Mouse (Mus musculus): ENCODE results near the gene Camk1g.

The Camk1g gene

DNA sequence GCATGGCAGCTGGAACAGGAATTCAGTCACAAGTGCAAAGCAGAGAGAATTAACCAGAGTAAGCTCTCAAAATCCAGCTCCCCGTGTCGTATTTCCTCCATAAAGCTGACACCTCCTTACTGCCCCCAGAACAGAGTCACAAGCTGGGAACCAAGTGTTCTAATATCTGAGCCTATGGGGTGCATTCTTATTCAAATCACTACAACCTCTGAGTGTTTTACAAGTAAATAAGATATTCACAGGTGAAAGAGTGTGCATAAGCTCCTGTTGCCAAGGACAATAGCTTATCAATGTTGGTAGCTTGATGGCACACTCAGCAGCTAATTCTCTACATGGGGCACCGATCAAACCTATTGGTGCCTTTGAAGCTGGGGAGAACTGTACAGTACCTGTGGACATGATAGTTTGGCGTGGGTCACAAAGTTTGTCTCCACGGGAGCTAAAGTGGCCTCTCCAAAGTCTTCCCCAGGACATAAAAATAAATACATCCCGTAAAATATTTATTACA, 3.9 kb upstream of the Camk1g start:
- DNase-seq (ENCODE audit: low read depth, low spot score), result no peak

DNA sequence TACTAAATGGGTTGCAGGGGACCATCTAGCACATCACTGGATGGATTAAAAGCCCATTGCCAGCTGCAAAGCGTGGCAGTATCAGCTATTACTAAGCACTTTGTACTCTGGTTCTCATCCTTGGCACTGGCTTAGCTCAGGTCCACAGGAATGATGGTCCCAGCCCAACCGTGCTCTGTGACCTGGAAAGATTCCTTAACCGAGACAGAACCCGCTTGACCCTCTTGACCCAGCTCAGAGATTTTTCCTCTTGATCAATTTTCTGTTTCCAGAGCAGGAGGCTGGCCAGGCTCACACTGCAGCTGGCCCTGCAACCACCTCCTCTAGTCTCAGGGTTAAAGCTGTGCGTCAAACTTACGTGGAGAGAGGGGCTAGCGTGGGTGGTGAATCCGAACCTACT, 1.0 kb downstream of the Camk1g start:
- no peak for DNase-seq (ENCODE audit: low read depth, low spot score)

DNA sequence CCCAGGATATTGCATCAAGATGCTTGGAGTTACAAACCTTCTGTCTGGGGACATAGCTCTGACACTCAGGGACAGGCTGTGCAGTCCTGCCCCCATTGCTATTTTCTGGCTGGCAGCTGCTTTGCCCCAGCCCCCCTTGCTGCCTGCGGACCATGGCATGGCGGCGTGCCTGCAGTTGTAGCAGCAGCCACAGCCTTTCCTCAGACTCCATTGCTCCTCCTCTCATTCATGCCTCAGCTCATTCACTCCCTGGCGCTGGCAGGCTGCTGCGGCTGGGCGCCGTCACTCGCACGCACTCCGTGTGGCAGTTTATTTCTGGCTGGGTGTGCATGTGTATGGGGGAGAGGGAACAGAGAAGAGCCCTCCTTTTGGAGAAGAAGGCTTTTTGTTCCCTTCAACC, 2.0 kb downstream of the Camk1g start:
- DNase-seq (ENCODE audit: low read depth, low spot score), result no peak

DNA sequence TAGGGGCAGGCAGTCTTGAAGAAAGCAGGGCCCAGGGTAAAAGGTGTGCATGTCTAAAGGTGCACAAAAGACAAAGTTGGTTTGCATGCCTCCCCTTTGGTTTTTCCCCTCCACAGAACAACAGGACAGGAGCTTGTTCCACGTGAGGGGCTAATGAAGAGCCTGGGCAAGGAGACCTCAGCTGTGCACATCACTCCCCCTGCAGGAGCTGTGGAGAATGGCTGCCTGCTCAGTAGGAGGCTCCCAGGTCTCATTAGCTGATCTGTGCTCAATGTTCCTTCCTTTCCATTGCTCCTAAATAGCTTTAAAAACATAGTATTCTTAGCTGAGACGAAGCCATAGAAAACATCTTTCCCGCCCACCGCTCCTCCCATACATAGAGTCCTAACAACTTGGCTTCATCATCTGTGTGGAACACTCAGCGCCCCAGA, 6.3 kb downstream of the Camk1g start:
- no peak for DNase-seq (ENCODE audit: low read depth, low spot score)

DNA sequence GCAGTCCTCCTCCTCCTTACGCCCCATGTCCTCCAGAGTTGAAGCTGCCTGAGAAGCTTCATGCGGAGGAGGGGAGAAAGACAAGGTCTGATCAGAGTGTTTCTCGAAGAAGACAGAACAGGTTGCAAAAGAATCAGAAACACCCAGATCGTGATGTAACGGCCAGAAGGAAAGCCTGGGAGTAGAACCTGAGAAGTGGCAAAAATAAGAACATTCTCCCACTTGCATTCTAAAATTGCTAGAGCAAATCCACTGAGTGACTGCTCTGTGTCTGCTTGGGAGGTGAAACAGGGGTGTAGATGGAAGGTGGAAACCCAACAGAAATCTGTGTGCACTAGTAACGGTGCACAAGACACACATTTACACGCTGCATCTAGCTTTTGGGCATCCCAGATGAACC, 8.0 kb downstream of the Camk1g start:
- no peak for DNase-seq (ENCODE audit: low read depth, low spot score)

DNA sequence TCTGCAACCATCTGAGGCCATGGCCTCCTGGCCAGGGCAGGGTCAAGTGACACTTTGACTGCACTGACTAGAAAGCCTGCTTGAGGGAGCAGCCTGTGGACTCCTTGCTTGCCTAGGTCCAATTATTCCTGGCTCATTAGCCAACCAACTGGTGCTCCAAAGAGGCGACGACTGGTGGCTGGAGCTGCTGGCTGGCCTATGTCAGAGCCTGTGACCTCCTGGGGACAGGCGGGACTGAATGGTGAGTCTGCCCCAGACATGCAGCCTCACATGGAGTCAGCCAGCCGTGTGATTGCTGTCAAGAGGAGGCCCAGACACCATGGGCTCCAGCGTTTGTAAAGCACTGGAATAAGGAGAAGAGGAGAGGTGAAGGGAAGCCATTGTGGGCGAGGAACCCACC, 8.9 kb downstream of the Camk1g start:
- no peak for DNase-seq (ENCODE audit: low read depth, low spot score)

DNA sequence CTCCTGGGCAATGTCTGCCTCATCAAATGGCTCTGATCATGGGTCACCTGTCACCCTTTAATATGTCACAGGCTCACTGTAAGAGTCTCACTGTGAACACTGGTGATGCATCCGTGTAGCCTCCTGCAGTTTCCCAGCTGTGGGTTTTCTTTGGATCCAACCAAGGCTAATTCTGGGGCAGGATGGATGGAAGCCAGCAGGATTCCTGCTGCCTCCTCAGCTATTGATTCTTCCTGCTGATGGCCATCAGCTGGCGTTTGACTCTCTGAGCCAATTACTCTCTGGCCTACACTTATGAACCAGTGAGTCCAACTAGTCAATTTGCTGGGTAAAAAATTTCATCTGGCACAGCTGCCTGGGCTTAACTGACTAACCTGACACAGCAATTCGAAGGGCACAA, 10.9 kb downstream of the Camk1g start:
- no peak for DNase-seq (ENCODE audit: low read depth, low spot score)

DNA sequence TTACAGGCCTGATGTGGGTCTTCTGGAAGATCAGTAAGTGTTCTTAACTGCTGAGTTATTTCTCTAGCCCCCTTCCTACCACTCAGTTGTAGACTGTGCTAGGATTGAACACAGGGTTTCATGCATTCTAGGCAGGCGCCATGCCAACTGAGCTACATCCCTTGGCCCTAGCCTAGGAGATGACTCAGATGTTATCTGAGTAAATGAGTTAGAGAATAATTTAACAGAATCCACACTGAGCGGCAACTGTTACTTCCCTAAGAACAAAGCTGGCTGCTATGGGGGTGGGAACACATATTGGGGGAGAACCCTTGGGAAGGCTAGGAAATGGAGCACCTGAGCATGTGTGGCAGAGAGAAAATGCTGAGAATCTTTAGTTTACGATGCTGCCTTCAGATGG, 18.5 kb downstream of the Camk1g start:
- DNase-seq (ENCODE audit: low read depth, low spot score), result no peak

DNA sequence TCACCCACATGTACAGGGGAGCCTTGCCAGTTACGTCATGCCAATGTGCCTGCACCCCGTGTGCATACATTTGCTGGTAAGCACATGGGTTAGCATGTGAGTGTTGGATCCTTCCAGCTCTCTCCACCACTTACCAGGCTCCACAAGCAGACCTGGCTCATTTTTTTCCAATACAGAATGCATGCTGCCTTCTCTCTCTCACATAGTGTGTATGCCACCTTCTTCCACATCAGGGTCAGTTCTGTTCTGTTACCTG, 19.6 kb downstream of the Camk1g start:
- DNase-seq (ENCODE audit: low read depth, low spot score), result no peak

DNA sequence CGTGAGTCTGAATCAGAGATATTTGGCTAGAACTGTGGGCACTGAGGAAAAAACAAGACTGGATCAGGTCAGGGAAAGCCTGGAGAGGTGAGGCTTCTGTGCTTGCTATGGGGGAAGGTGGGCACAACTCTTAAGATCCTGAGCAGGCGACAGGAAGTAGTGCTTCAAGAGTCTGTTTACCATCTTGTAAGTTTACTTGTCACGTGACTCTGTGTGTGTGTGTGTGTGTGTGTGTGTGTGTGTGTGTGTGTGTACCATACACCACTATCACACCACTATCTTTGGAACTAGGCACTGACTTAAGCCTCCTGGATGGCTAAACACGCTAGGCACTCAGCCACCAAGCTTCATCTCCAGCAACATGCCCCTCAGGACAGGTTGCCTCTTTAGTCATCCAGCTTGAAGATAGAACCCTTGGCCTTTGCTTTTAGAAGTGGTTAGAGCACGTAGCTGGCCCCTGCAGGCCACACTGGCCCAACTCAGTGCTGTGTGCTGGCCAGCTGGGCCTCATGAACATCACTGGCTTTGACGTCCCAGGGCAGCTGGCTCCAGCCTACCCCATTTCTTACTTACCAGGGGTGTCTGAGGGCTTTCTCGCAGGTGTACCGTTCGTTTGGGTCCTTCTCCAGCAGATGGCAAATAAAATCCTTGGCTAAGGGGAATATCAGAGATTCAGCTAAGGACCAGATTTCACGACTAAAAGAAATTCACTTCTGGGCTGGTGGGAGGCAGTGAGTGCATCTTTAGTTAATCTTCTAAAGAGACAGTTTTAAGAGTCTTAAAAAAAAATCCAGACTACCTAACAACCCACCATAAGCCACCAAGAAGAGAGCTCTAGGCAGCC, 20.2 kb downstream of the Camk1g start:
- no peak for DNase-seq (ENCODE audit: low read depth, low spot score)

DNA sequence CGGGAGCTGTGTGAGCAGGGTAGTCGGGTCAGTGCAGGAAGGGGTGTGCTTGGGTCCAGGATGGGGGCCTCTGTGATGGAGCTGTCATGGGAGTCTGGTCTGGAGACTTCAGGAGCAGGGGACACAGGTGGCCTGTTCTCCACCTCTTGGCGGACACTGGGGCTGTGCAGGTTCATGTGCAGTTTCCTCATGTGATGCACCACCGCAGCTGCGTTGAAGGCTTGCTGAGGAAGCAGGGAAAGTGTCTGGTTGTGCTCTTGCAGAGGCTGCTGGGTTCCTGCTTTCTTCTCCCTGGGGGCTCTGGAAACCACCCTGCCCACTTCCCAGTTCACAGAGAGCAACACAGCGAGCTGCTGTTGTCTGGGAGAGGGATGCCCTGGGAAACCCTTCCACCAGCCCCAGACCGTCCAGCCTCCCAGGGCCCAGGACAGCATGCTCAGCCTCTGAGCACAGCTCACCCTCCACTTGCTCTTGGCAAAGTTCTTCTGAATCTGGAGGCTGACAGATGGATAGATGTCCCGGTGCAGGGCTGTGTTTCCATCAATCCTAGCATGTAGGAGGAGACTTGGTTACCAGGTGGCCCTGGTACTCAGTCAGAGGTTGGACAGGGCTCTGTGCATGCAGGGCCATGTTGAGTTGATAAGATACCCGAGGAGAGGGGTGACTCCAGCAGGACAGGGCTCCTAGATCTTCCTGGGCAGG, 21.7 kb downstream of the Camk1g start:
- no peak for DNase-seq (ENCODE audit: low read depth, low spot score)

DNA sequence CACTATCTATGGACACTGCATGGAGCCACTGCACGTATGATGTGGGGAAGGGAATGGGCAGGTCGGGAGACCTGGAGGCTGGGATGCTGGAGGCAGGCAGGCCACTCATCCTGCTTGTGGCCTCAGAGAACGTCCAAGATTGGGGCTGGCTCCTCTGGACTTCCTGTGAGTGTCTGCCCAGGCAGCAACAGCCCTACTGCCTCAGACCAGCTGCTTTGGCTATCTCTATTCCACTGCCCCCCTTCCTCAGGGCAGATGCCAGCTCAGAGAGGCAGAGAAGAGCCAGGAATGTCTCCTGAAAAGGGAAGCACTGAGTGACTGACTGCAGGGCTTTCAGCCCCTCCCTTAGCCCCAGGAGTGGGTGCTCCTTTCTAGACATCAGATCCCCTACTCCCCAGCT, 23.2 kb downstream of the Camk1g start:
- no peak for DNase-seq (ENCODE audit: low read depth, low spot score)

DNA sequence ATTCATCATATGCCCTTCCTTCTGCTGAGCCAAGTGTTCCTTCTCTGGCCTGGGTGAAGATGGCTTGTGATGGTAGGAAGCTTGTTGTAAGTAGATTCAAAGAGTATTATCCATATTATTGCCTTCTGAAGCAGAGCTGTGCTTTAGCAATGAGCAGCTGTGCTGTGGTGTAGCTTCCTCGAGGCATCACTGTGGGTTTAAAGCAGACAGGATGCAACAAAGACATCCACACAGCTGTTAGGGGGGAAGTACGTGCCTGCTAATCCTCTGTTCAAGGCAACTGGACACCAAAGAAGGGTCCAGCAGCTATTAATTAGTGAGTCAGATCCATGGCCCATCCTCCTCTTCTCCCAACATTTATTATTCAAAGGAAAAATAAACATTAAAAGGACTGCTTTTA, 25.1 kb downstream of the Camk1g start:
- no peak for DNase-seq (ENCODE audit: low read depth, low spot score)

DNA sequence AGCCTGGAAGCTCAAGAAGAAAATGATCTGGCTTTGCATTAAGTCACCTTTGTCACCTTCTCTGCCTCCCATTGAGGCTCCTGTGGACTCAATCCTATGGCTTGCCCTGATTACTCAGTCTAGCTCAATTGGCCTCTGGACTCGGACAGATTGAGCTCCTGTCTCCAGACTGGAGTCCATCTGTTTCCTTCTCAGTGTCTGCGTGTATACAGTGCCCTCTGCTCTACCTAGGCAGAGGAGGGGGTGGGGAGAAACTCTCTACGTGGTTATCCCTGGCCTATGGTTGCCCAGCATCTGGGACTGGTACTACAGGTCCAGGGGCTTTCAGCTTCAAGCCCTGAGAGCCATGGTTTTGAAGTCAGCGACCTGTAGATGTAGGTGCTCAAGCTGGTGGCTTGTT, 26.2 kb downstream of the Camk1g start:
- no peak for DNase-seq (ENCODE audit: low read depth, low spot score)

DNA sequence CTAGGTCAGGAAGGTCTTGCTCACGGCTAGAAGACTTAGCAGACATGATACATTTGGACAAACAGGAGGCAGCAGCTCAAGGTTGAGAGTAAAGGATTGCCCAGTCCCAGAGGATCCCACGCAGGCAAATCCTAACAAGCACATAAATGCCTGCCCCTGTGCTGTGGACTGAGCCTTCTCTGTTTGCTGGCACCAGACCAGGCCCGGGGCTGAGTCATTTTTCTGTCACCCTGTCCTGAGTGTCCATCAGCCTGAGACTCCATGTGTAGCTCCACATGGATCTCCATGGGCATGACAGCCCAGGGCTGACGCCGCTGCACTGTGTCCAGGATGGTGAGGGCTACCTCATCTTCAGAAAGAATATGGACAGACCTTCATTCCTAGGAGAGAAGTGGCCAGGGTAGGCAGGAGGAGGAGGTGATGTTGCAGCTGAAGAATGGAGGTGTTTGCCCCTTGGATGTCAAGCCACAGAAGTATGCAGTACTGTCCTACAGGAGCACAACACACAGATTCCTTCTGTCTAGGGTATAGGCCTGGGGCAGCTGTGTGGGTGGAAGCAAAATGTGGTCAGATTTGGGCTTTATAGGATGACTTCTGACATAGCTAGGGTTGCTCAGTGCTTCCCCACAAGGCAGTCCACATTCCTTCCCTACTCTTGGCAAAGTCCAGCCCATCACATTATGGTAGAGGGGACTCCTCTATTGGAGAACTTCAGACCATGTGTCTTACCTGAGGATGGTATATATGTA, 27.7 kb downstream of the Camk1g start:
- DNase-seq (ENCODE audit: low read depth, low spot score), result no peak

DNA sequence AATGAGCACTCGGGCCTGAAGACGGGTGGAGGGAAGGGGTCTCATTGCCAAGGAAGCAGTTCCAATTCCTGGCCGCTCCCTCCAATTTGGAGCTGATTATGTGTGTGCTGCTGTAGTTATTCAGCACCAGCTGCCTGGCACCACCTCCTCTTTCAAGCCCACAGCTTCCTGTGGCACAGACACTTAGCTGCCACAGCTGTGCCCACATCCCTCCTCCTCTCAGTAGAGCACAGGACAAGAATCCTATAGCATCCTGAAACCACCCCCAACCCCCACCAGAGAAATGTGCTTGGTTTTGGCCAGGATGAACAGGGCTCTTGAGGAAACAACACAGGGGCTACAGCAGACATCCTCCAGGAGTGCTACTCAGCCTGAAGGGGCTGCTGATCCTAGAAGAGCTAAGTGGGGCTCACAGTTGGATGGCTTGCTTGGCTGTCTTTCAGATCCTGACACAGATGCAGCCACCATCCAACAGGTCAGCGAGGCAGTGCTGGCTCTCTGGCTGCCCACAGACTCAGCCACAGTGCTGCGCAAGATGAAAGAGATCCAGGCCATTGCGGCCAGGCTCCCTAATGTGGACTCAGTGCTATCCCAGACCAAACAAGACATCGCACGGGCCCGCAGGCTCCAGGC, 31.6 kb downstream of the Camk1g start:
- DNase-seq (ENCODE audit: low read depth, low spot score), result no peak

DNA sequence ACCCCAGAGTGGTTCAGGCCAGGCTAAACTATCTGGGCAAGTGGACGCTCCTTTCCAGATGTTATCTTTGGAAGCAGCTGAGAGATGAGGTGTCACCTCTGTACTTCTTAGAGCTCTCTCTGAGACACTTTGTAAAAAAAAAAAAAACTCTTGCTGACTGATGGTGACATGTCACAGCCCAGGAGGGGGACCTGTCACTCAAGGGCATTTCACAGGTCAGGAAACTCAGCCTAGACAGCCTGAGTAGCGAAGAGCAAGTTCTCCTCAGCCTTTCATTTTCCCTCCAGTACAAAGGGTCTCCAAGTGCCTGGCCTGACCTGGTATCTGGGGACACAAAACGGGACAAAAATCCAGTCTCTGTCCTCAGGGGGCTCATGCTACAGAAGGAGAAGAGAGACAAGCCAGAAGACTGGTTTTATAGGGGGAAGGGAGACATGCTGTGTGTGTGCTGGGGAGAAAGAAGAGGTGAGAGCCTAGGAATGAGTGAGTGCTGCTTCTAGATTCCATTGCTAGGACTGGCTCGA, 32.2 kb downstream of the Camk1g start:
- no peak for DNase-seq (ENCODE audit: low read depth, low spot score)

DNA sequence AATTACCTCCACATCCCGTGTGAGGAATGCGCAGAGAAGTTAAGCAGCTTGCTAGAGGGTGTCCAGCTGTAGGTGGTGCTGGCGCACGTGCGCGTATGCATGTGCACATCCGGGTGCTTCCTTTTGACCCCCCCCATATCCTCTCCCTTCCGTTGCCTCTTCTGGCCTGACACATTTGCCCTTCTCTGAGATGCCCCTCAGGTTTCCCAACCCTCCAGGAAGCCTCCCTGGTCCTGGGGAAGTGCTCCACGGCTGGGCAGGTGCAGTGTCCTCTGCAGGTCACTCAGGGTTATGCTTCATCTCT, 33.1 kb downstream of the Camk1g start:
- DNase-seq (ENCODE audit: low read depth, low spot score), result no peak

DNA sequence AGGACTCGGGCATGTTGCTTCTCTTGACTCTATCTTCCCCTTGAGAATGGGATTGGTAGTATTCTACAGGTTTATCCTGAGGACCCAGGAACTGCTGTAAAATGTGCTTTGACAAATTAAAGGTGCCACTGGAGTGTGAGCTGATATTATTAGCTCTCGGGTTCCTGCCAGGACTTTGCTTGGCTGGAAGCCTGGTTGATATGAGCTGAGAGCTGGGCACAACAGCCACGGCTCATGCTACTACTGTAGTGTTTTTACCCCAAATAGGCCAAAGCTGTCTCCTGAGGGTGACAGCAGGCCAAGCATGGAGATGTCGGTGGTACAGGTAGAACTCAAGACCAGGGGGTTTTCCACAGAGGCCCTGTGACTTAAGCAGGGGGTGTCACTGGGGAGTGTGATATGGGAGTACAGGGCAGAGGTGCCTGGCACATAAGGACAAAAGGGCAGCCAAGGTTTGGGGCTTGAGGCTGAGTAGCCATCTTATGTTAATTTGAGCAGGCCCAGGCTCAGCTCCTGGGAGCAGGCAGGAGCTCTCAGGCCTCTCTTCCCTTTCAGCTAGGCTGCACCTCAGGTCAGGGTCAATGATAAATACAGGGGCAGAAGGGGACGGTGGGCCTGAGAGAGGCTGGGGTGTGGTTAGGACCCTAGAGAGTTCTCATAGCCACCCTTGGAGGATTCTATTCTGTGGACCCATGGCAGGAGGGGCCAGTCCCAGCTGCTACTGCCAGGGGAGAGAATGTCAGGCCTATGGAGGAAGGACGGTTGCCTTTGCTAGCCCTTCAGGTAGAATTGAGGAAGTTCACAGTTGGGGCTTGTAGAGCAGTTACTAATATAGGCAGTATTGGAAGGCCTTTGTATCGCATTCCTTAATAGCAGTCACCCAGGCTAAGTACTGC, 33.7 kb downstream of the Camk1g start:
- DNase-seq (ENCODE audit: low read depth, low spot score), result no peak

DNA sequence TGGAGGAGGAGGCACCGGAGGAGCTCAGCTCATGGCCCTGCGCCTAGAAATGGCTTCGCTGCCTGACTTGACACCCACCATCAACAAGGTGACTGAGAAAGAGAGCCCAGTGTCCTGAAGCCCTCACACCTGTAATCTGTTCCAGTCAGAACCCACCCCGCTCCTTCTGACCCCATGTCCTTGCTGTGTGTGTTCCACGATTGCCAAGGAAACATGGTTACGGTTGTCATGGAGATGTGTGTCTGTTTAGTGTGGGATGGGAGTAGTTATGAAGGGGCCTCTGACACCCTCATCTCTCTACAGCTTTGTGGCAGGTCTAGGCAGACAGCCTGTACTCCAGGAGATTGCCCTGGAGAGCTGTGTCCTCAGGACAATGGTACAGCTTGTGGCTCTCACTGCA, 35.6 kb downstream of the Camk1g start:
- DNase-seq (ENCODE audit: low read depth, low spot score), result no peak

DNA sequence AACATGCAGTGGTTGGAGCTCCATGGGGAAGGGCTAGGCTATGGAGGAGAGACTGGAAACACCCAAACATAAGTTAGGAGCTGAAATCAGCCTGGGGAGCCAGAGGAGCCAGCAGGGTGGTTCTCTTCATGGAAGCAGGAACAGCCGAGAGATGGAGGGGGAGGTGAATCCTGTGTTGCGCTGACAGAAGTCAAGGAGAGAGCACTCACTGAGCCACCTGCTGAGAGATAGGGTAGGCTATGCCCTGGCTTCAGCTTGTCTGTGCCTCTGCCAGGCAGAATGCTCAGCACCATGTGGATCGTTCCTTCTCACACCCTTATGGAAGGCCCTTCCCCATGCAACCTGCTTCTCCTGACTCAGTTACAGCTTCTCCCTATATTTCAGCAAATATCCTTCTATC, 36.3 kb downstream of the Camk1g start:
- no peak for DNase-seq (ENCODE audit: low read depth, low spot score)
